Mouse (Mus musculus) spleen, adult 2 months (tissue): ENCODE measurements around the gene Mt2. TPM values are rescaled to one million over a fixed set of nuclear protein-coding genes. Genes with fewer than 3 reads are reported as not detected.
A peak's percentile ranks its signal among the peaks of the same experiment; 100 is the strongest.
"Not testable (repeated sequence)": the region's sequence is repeated elsewhere in the genome, so short reads cannot be mapped to it uniquely, and the experiment has no call there.

Experiments
- DNase-seq, 2 experiments: peaks; one replicate each; pipeline versions ENCODE4 v3.0.0 to v3.0.0-alpha.2; 2012 to 2021; ENCODE audit warnings: low spot score in 2 of 2, low read depth in 1 of 2
- H3K27ac ChIP-seq: fragments of 200-500 bp; 2 replicates; pipeline ENCODE4 v1.5.1; 2012; ENCODE audit warnings: low read length, inconsistent platforms; ENCODE audit not compliant: insufficient read depth
- H3K27me3 ChIP-seq: fragments of 200-500 bp; 2 replicates; pipeline ENCODE4 v1.6.1; 2012; ENCODE audit warnings: mild to moderate bottlenecking, moderate library complexity, low read length, inconsistent platforms; ENCODE audit not compliant: control insufficient read depth, insufficient read depth
- H3K36me3 ChIP-seq: fragments of 200-500 bp; 2 replicates; pipeline ENCODE4 v1.6.1; 2012; ENCODE audit warnings: mild to moderate bottlenecking, low read length, inconsistent platforms; ENCODE audit not compliant: control insufficient read depth, insufficient read depth
- H3K4me1 ChIP-seq: fragments of 200-500 bp; 2 replicates; pipeline ENCODE4 v1.6.1; 2011; ENCODE audit warnings: inconsistent platforms; ENCODE audit not compliant: control insufficient read depth, insufficient read depth, insufficient read length
- H3K4me3 ChIP-seq: fragments of 200-500 bp; 2 replicates; pipeline ENCODE4 v1.5.1; 2011; ENCODE audit warnings: mild to moderate bottlenecking, inconsistent platforms; ENCODE audit not compliant: insufficient read depth, insufficient read length; ENCODE audit errors: extremely low read depth
- CTCF ChIP-seq: fragments of 200-500 bp; IDR thresholded peaks from 2 replicates; pipeline ENCODE4 v1.5.1; 2011; ENCODE audit warnings: mild to moderate bottlenecking, inconsistent platforms; ENCODE audit not compliant: insufficient read depth, insufficient read length, insufficient replicate concordance; ENCODE audit errors: extremely low read depth
- POLR2A ChIP-seq: fragments of 200-500 bp; IDR thresholded peaks from 2 replicates; pipeline ENCODE4 v1.6.1; 2011; ENCODE audit warnings: low read depth, low read length, inconsistent platforms
- WGBS: fragments of 180-500 bp; shearing (Covaris S2); methylation state at CpG from one replicate; pipeline ENCODE4 v1.1.7; 2018; 5-methylcytosine and 5-hydroxymethylcytosine counted together
- polyA plus RNA-seq: library from polyadenylated mRNA; depleted of rRNA; stranded (reverse); fragments of >200 nt; gene quantifications from 2 replicates; pipeline ENCODE4 v1.2.3, GENCODE M21; 2012

Gene Mt2
- polyA plus RNA-seq, 1 experiment, result 19.9 TPM

- no peak overlapping the region for H3K4me3 ChIP-seq
- TF ChIP-seq CTCF (no peak), POLR2A (no peak)
- 48% methylated on average over 7 of the region's 7 CpGs for WGBS
Observed at GRCm38 (mm10) chr8:94153451-94153850, 19.0 kb upstream of the Mt2 start.

GRCm38 (mm10) chr8:94154537-94154936 lies 17.9 kb upstream of the Mt2 start:
- TF ChIP-seq POLR2A (no peak), CTCF (no peak)
- Histone ChIP-seq H3K27ac (no peak overlapping the region), H3K27me3 (no peaks in the 10 kb centered on the region; the same call in 1 of the 2 replicates), H3K4me1 (no peaks in the 10 kb centered on the region; the same call in 1 of the 2 replicates), H3K36me3 (no peaks in the 10 kb centered on the region), H3K4me3 (no peak overlapping the region)
- WGBS, result 54% methylated on average over 6 of the region's 6 CpGs
- no peak for DNase-seq

More at GRCm38 (mm10) chr8:94153451-94153850, 19.0 kb upstream of the Mt2 start:
- Histone ChIP-seq H3K27ac (no peak overlapping the region), H3K27me3 (no peaks in the 10 kb centered on the region; the same call in 1 of the 2 replicates), H3K4me1 (no peaks in the 10 kb centered on the region; the same call in 1 of the 2 replicates), H3K36me3 (no peaks in the 10 kb centered on the region)
- no peak for DNase-seq

DNA sequence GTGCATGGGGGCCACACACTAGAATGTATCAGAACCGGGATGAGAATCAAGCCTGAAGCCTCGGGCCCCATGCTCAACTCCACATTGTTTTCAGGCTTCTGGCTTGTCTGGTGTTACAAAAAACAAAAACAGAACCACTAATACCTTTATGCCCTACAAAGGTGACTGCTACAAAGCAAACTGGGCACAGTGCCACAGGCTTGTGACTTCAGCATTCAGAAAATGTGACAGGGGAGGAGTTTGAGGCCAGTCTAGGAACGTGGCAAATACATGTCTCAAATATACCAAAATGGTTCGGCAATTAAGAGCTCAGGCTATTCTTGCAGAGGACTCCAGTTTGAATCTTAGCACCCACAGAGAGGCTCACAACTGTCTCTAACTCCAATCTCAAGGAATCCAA lies 16.4 kb upstream of the Mt2 start:
- TF ChIP-seq POLR2A (no peak), CTCF (no peak)
- no peak for DNase-seq
- Histone ChIP-seq H3K4me3 (no peak overlapping the region), H3K4me1 (no peaks in the 10 kb centered on the region; the same call in 1 of the 2 replicates), H3K36me3 (no peaks in the 10 kb centered on the region), H3K27me3 (no peaks in the 10 kb centered on the region; the same call in 1 of the 2 replicates), H3K27ac (no peak overlapping the region)
- 63% methylated on average over 4 of the region's 4 CpGs for WGBS

DNA sequence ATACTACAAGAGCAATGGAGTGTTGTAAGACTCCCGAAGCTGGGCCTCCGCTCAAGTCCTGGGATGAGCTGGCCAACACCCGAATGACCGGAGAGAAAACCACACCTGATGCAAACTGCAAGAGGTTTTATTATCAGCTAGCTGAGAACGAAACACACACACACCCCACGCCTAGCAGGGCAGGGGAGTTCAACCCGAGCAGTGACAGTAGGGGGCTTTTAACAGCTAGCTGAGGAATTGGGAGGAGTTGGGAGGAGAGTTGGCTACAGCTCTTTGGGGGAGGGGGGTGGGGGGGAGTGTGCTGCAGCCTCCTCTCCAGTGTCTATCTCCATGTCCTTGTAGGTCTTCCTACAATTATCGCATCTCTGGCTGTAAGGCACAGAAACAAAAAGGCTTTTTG lies 6.7 kb upstream of the Mt2 start:
- not testable (repeated sequence) for H3K27ac ChIP-seq, H3K36me3 ChIP-seq, H3K4me1 ChIP-seq, DNase-seq, H3K27me3 ChIP-seq, H3K4me3 ChIP-seq
- WGBS, result 83% methylated on average over 8 of the region's 8 CpGs

DNA sequence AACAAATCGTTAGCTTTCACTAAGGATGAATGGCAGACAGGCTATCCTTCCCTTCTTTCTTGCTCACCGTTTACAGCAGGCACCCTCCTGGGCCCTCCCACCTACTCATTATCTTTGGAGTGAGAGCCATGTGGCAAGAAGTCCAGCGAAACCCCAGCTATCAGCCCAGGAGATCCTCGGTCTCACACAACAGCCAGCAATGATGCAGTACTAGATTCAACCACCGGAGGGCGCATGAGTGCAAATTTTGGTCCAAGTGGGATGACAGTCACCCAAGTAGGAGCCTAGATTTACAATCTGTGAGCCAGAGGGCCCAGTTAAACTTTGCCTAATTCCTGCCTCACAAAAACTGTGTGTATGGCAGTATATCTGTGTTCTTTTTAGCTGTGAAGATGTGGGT lies 5.2 kb upstream of the Mt2 start:
- TF ChIP-seq POLR2A (no peak), CTCF (peak; percentile 84; the same call in 1 of the 2 replicates)
- 3% methylated on average over 6 of the region's 6 CpGs for WGBS
- DNase-seq, result peak; percentile 27 to 79
- no peak overlapping the region for H3K4me3 ChIP-seq
- no peaks in the 10 kb centered on the region for H3K4me1 ChIP-seq
- peaks cover 2% of the 10 kb centered on the region for H3K27me3 ChIP-seq
- no peak overlapping the region for H3K27ac ChIP-seq
- H3K36me3 ChIP-seq, result no peaks in the 10 kb centered on the region

GRCm38 (mm10) chr8:94169547-94169946 lies 2.9 kb upstream of the Mt2 start:
- TF ChIP-seq CTCF (no peak), POLR2A (no peak)
- H3K36me3 ChIP-seq, result no peaks in the 10 kb centered on the region
- H3K4me1 ChIP-seq, result no peaks in the 10 kb centered on the region
- H3K27me3 ChIP-seq, result peaks cover 3% of the 10 kb centered on the region
- no peak for DNase-seq
- H3K27ac ChIP-seq, result no peak overlapping the region
- H3K4me3 ChIP-seq, result no peak overlapping the region
- 80% methylated on average over 5 of the region's 5 CpGs for WGBS

DNA sequence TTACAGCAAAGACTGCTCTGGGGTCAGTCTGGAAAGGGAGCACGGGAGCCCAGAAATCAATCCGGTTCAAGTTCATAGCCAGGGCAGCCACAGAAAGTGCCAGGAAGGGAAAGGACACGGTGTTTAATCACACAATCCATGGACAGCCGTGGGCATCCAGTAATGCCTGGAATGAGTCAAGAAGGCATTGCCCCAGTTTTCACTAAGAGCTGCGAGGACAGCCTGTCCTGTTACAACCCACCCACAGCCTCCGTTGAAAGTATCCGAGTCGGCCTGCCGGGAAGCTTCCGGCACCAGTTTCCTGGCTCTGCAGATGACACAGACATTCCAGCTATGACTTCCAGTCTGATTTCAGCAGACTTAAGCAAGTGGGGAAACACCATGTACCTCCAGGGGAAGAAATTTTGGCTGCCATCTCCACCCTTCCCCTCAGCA lies 1.1 kb upstream of the Mt2 start:
- TF ChIP-seq POLR2A, result no peak
- TF ChIP-seq CTCF, result no peak
- no peak overlapping the region for H3K27ac ChIP-seq
- H3K27me3 ChIP-seq, result peaks cover 3% of the 10 kb centered on the region
- H3K4me1 ChIP-seq, result no peaks in the 10 kb centered on the region
- WGBS, result 31% methylated on average over 10 of the region's 10 CpGs
- no peaks in the 10 kb centered on the region for H3K36me3 ChIP-seq
- no peak overlapping the region for H3K4me3 ChIP-seq
- DNase-seq, result no peak
